Mouse (Mus musculus) left cerebral cortex, postnatal 10 days (tissue): Measurements from ENCODE around the gene Nup210. TPM values are rescaled to one million over a fixed set of nuclear protein-coding genes. Genes with fewer than 3 reads are reported as not detected.

Source experiments
- DNase-seq, 2 experiments: peaks; one replicate each; pipeline ENCODE4 v3.0.0; 2021 to 2022; ENCODE audit warnings: low spot score in 2 of 2, mixed read lengths in 1 of 2; ENCODE audit errors: extremely low spot score in 1 of 2
- intact Hi-C: fragments of 180-260 bp; cut with DNase I; formaldehyde crosslinking; loops from one replicate; pipeline ENCODE4 v1.15.1; 2025
- total RNA-seq, 2 experiments: library from RNA; stranded (reverse); gene quantifications; 2 replicates each; pipeline ENCODE4 v1.2.3; 2021

The Nup210 gene
- 10 to 100 TPM; 35.6 to 36.7 TPM for total RNA-seq

GRCm38 (mm10) chr6:91116244-91117145, at the start of gene Nup210:
TSS of gene Nup210 (minus strand) at chr6:91116829.
- intact Hi-C loops, result no loop called here
- DNase-seq, result peak; percentile 95 to 98

- intact Hi-C loops, result loop anchor here (1.0 kb wide), 1 partner anchor 112 kb away; no protein-coding TSS in a partner anchor
These were observed 48.6 kb upstream of the Nup210 start for GRCm38 (mm10) chr6:91165210-91165609.

GRCm38 (mm10) chr6:91164584-91164983, 48.0 kb upstream of the Nup210 start:
- DNase-seq, result no peak
- intact Hi-C loops, result no loop called here

More at GRCm38 (mm10) chr6:91165210-91165609, 48.6 kb upstream of the Nup210 start:
- peak; percentile 68 to 74 for DNase-seq

GRCm38 (mm10) chr6:91163195-91163911, 46.7 kb upstream of the Nup210 start:
- DNase-seq, result no peak
- intact Hi-C loops, result no loop called here

GRCm38 (mm10) chr6:91162314-91162713, 45.7 kb upstream of the Nup210 start:
- intact Hi-C loops, result no loop called here
- no peak for DNase-seq

- intact Hi-C loops, result no loop called here
- DNase-seq, result no peak
These were observed 45.0 kb upstream of the Nup210 start for GRCm38 (mm10) chr6:91161506-91162235.

GRCm38 (mm10) chr6:91160976-91161375, 44.3 kb upstream of the Nup210 start:
- DNase-seq, result no peak
- intact Hi-C loops, result no loop called here

- intact Hi-C loops, result no loop called here
- DNase-seq, result peak in 1 of 2 experiments; percentile 77
These were observed 43.8 kb upstream of the Nup210 start for GRCm38 (mm10) chr6:91160399-91160798.

GRCm38 (mm10) chr6:91159047-91159446, 42.4 kb upstream of the Nup210 start:
- no peak for DNase-seq
- intact Hi-C loops, result no loop called here

GRCm38 (mm10) chr6:91157237-91157570, 40.6 kb upstream of the Nup210 start:
- intact Hi-C loops, result no loop called here
- DNase-seq, result no peak

GRCm38 (mm10) chr6:91156554-91157236, 40.1 kb upstream of the Nup210 start, which contains the start of gene Hdac11:
TSS of gene Hdac11 (plus strand) at chr6:91156665.
- intact Hi-C loops, result no loop called here
- DNase-seq, result peak; percentile 87 to 95

GRCm38 (mm10) chr6:91156062-91156461, 39.4 kb upstream of the Nup210 start:
- intact Hi-C loops, result no loop called here
- DNase-seq, result no peak

- DNase-seq, result no peak
These were observed 38.7 kb upstream of the Nup210 start for GRCm38 (mm10) chr6:91155286-91155685.

GRCm38 (mm10) chr6:91154685-91155084, 38.1 kb upstream of the Nup210 start:
- DNase-seq, result no peak
- intact Hi-C loops, result no loop called here

More at GRCm38 (mm10) chr6:91155286-91155685, 38.7 kb upstream of the Nup210 start:
- intact Hi-C loops, result no loop called here

- intact Hi-C loops, result no loop called here
These were observed 37.0 kb upstream of the Nup210 start for GRCm38 (mm10) chr6:91153549-91154064.

GRCm38 (mm10) chr6:91152892-91153548, 36.4 kb upstream of the Nup210 start:
- no peak for DNase-seq
- intact Hi-C loops, result no loop called here

More at GRCm38 (mm10) chr6:91153549-91154064, 37.0 kb upstream of the Nup210 start:
- peak; percentile 54 to 70 for DNase-seq

- no peak for DNase-seq
- intact Hi-C loops, result loop anchor here (10.0 kb wide), 1 partner anchor 412 kb away; no protein-coding TSS in a partner anchor
These were observed 30.6 kb upstream of the Nup210 start for GRCm38 (mm10) chr6:91147152-91147770.
